Mouse (Mus musculus) thymus, adult 2 months (tissue): ENCODE measurements around the gene Fahd2a.

Experiments used
- CTCF ChIP-seq: fragments of 200-500 bp; IDR thresholded peaks from 2 replicates; pipeline ENCODE4 v1.5.1; 2012; ENCODE audit warnings: mild to moderate bottlenecking, control low read depth, low read length, moderate library complexity, borderline replicate concordance; ENCODE audit not compliant: control insufficient read depth, poor library complexity, insufficient read depth; ENCODE audit errors: extremely low read depth
- POLR2A ChIP-seq: fragments of 200-500 bp; IDR thresholded peaks from 2 replicates; pipeline ENCODE4 v1.6.1; 2012; ENCODE audit warnings: mild to moderate bottlenecking, low read length, control low read depth, moderate library complexity; ENCODE audit not compliant: control insufficient read depth, poor library complexity, insufficient read depth; ENCODE audit errors: extremely low read depth

GRCm38 (mm10) chr2:127461351-127461750, 17.0 kb upstream of the Fahd2a start:
- no peak for TF ChIP-seq POLR2A
- no peak for TF ChIP-seq CTCF
